In the genomic region with DNA sequence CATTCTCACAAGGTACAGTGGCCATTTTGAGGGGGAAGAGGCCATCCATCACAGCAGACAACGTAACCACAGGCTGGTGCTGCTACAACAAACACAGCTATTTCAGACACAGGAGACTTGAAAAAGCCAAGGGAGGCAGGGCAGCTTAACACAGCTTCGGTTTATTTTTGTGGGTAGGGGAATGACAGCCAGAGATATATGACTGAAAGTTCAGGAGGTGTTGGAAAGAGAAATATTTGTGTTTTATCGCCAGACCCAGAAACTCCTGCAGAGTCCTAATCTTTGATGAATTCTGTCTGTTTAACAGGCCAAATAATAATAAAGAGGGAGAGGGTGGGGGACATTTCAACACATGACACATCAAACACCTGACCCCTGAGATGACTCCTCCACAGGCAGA, we compare ENCODE assay signal across 16 mouse cellular contexts. TPM values are rescaled to one million over a fixed set of nuclear protein-coding genes. Genes with fewer than 3 reads are reported as not detected.
A peak's percentile ranks its signal among the peaks of the same experiment; 100 is the strongest.
DNase-seq lines count a peak whose midpoint lies in the region; ATAC-seq and TF ChIP-seq lines count a peak whose summit lies in the region.
"Had no signal": no experiment of that assay in that cellular context is flagged by ENCODE, and none has a peak within 500 bp of the region (broad histone marks: within the 10 kb centered on the region; RNA-seq: fewer than 3 reads in every experiment).

No protein-coding gene starts in this region.

- 20% methylated on average over 3 of the region's 3 CpGs for WGBS in heart, embryonic 10.5 days
- WGBS in kidney, embryonic 15.5 days = 11% methylated on average over 3 of the region's 3 CpGs
- WGBS in embryonic facial prominence, embryonic 10.5 days = 68% methylated on average over 3 of the region's 3 CpGs

- TF ChIP-seq CTCF in Patski (IDR thresholded peaks at IDR 0.05) = no peak

- no peaks in the 10 kb centered on the region for H3K27me3 ChIP-seq in heart, embryonic 10.5 days (ENCODE audit: insufficient read depth, poor library complexity, severe bottlenecking)
- H3K27me3 ChIP-seq in kidney, embryonic 15.5 days = no peaks in the 10 kb centered on the region; the same call in 1 of the 2 replicates
- no peaks in the 10 kb centered on the region for H3K27me3 ChIP-seq in Patski
- H3K27me3 ChIP-seq in embryonic facial prominence, embryonic 10.5 days (replicated peaks; ENCODE audit: low read depth, poor library complexity, severe bottlenecking) = no peaks in the 10 kb centered on the region
- H3K27me3 ChIP-seq: intestine, embryonic 15.5 days; limb, embryonic 15.5 days had no signal

- no peak for DNase-seq in heart, embryonic 10.5 days (ENCODE audit: low spot score)
- no peak for DNase-seq in heart, postnatal 4 days
- no peak for DNase-seq in kidney, postnatal 10 days
- DNase-seq in Patski (ENCODE audit: low read depth, low spot score) = peak; percentile 44
- DNase-seq in embryonic facial prominence, embryonic 10.5 days (ENCODE audit: low spot score) = no peak
- DNase-seq in layer of hippocampus, postnatal 36 days = no peak
- DNase-seq: adrenal gland, postnatal 10 days; cerebellum, postnatal 10 days; midbrain, embryonic 14.5 days; right cerebral cortex, postnatal 14 days had no signal

- no peaks in the 10 kb centered on the region for H3K36me3 ChIP-seq in heart, embryonic 10.5 days
- H3K36me3 ChIP-seq in kidney, embryonic 15.5 days = no peaks in the 10 kb centered on the region
- H3K36me3 ChIP-seq in embryonic facial prominence, embryonic 10.5 days (replicated peaks) = no peaks in the 10 kb centered on the region
- H3K36me3 ChIP-seq: intestine, embryonic 15.5 days; limb, embryonic 15.5 days had no signal

- H3K9ac ChIP-seq in kidney, embryonic 15.5 days = no peak overlapping the region
- H3K9ac ChIP-seq: intestine, embryonic 15.5 days; limb, embryonic 15.5 days had no signal

- H3K4me2 ChIP-seq in kidney, embryonic 15.5 days = no peak overlapping the region
- H3K4me2 ChIP-seq: intestine, embryonic 15.5 days; limb, embryonic 15.5 days had no signal

- H3K4me3 ChIP-seq in heart, embryonic 10.5 days = no peak overlapping the region
- no peak overlapping the region for H3K4me3 ChIP-seq in kidney, embryonic 15.5 days (replicated peaks)
- H3K4me3 ChIP-seq in embryonic facial prominence, embryonic 10.5 days = no peak overlapping the region
- H3K4me3 ChIP-seq: intestine, embryonic 15.5 days; layer of hippocampus, adult 2 months; limb, embryonic 15.5 days had no signal

- peak; percentile 43 for ATAC-seq in kidney, embryonic 15.5 days (replicated peaks; ENCODE audit: low FRiP score)
- ATAC-seq in Patski = no peak
- ATAC-seq in megakaryocyte progenitor cell, adult 5-6 weeks (replicated peaks; ENCODE audit: poor library complexity) = peak; percentile 66
- ATAC-seq: forebrain, embryonic 14.5 days; intestine, embryonic 15.5 days had no signal

- H3K4me1 ChIP-seq in heart, embryonic 10.5 days = peaks cover 50% of the 10 kb centered on the region
- peaks cover 44% of the 10 kb centered on the region for H3K4me1 ChIP-seq in kidney, embryonic 15.5 days
- peaks cover 28% of the 10 kb centered on the region for H3K4me1 ChIP-seq in embryonic facial prominence, embryonic 10.5 days

- POLR2A ChIA-PET in Patski (lab: Charles Lee) = interaction anchor here (2.5 kb wide), 1 partner anchor 29 kb away, joined by 11 read pairs; the partner anchor contains the start of gene Rock2

- H3K9me3 ChIP-seq in heart, embryonic 10.5 days = no peaks in the 10 kb centered on the region
- no peaks in the 10 kb centered on the region for H3K9me3 ChIP-seq in kidney, embryonic 15.5 days (replicated peaks)
- H3K9me3 ChIP-seq in embryonic facial prominence, embryonic 10.5 days = no peaks in the 10 kb centered on the region; the same call in 1 of the 2 replicates
- H3K9me3 ChIP-seq: intestine, embryonic 15.5 days; limb, embryonic 15.5 days had no signal

- in situ Hi-C loops in Patski (cut with MboI; ENCODE audit: low pct_unique_long_range_greater_than_20kb) = loop anchor here (25.0 kb wide), 1 partner anchor 871 kb away; no protein-coding TSS in a partner anchor

- CTCF ChIA-PET in Patski (lab: Charles Lee) = no interaction called here

- H3K27ac ChIP-seq in heart, embryonic 10.5 days = peak overlapping the region; percentile 75
- peak overlapping the region; percentile 59 for H3K27ac ChIP-seq in kidney, embryonic 15.5 days
- no peak overlapping the region for H3K27ac ChIP-seq in embryonic facial prominence, embryonic 10.5 days (replicated peaks)
- H3K27ac ChIP-seq: intestine, embryonic 15.5 days; layer of hippocampus, adult 2 months; limb, embryonic 15.5 days had no signal

RNA-seq across cellular contexts. Expression of gene Rock2, which starts 28.2 kb away (rescaled TPM):
- polyA plus RNA-seq in heart, embryonic 10.5 days (2016; fragmentation: Nextera tagmentation; extraction: Ambion mirVana) = 16.9 and 19.6 TPM in 2 replicates
- 10 to 100 TPM; 93.4 to 98.4 TPM for total RNA-seq in heart, postnatal 4 days (2021)
- polyA plus RNA-seq in kidney, embryonic 15.5 days (2015; fragmentation: Nextera tagmentation; extraction: Ambion mirVana) = 15.8 and 16.6 TPM in 2 replicates
- polyA plus RNA-seq in Patski (2021) = 72.1 TPM
- 56.7 and 64.2 TPM in 2 replicates for total RNA-seq in megakaryocyte progenitor cell, adult 5-6 weeks (2015)
- total RNA-seq in megakaryocyte progenitor cell, adult 5-6 weeks (2017) = 45.8 and 69.0 TPM in 2 replicates
- 12.7 and 13.1 TPM in 2 replicates for polyA plus RNA-seq in embryonic facial prominence, embryonic 10.5 days (2016; fragmentation: Nextera tagmentation; extraction: Ambion mirVana)
- total RNA-seq in layer of hippocampus, postnatal 36 days (2021) = 100 to 1,000 TPM; 136 to 137 TPM

RNA-seq across cellular contexts. Expression of gene E2f6, which starts 55.7 kb away (rescaled TPM):
- polyA plus RNA-seq in heart, embryonic 10.5 days (2016; fragmentation: Nextera tagmentation; extraction: Ambion mirVana) = 52.8 and 63.4 TPM in 2 replicates
- 10 to 100 TPM; 51.1 to 53.6 TPM for total RNA-seq in heart, postnatal 4 days (2021)
- polyA plus RNA-seq in kidney, embryonic 15.5 days (2015; fragmentation: Nextera tagmentation; extraction: Ambion mirVana) = 44.5 and 46.5 TPM in 2 replicates
- 35.3 TPM for polyA plus RNA-seq in Patski (2021)
- total RNA-seq in megakaryocyte progenitor cell, adult 5-6 weeks (2015) = 51.7 and 60.3 TPM in 2 replicates
- 49.2 and 49.9 TPM in 2 replicates for total RNA-seq in megakaryocyte progenitor cell, adult 5-6 weeks (2017)
- 64.2 and 67.5 TPM in 2 replicates for polyA plus RNA-seq in embryonic facial prominence, embryonic 10.5 days (2016; fragmentation: Nextera tagmentation; extraction: Ambion mirVana)
- 10 to 100 TPM; 32.2 to 33.8 TPM for total RNA-seq in layer of hippocampus, postnatal 36 days (2021)
